Mouse (Mus musculus): ENCODE measurements around the gene Abhd8. TPM values are rescaled to one million over a fixed set of nuclear protein-coding genes. Genes with fewer than 3 reads are reported as not detected.

Gene Abhd8
- total RNA-seq, 1 experiment = 12.2 TPM

- peak; percentile 97 for TF ChIP-seq ZNF384 (IDR thresholded peaks at IDR 0.05; ENCODE audit: low read depth, low read length)
- TF ChIP-seq CHD2 (IDR thresholded peaks at IDR 0.05; ENCODE audit: low read depth, low read length) = no peak
- TF ChIP-seq MAFK (IDR thresholded peaks at IDR 0.05; ENCODE audit: insufficient read depth, low read depth, low read length) = no peak
- no peaks in the 10 kb centered on the region for H3K9me3 ChIP-seq (ENCODE audit: control insufficient read depth, insufficient read depth, low read depth, low read length)
- H3K9ac ChIP-seq (ENCODE audit: insufficient read depth, low read depth, low read length, poor library complexity, severe bottlenecking) = no peak overlapping the region
- no peak for DNase-seq (ENCODE audit: low read depth, low spot score)
- no peak overlapping the region for H3K4me3 ChIP-seq (ENCODE audit: insufficient read depth in 1 of 2, low read depth in 1 of 2, low read length in 2 of 2, poor library complexity in 1 of 2, severe bottlenecking in 1 of 2)
- H3K4me1 ChIP-seq (ENCODE audit: control insufficient read depth in 2 of 2, insufficient read depth in 2 of 2, low read length in 2 of 2, poor library complexity in 1 of 2) = peaks cover 2 to 35% of the 10 kb centered on the region in 2 experiments; a peak in 2 of 4 replicates
- in situ Hi-C loops (cut with MboI; ENCODE audit: low sequenced_read_pairs in 2 of 2, unreplicated experiment in 2 of 2) = no loop called here
- H3K27ac ChIP-seq (ENCODE audit: insufficient read depth, low read depth, low read length, poor library complexity, severe bottlenecking) = peak overlapping the region; percentile 2; the same call in 1 of the 2 replicates
- peaks cover 29% of the 10 kb centered on the region for H3K36me3 ChIP-seq (ENCODE audit: control insufficient read depth, insufficient read depth, low read length, poor library complexity, severe bottlenecking)
These were observed 31.6 kb upstream of the Abhd8 start for GRCm38 (mm10) chr8:71495039-71495438.

GRCm38 (mm10) chr8:71488454-71488853 lies 25.0 kb upstream of the Abhd8 start:
- TF ChIP-seq CHD2 (IDR thresholded peaks at IDR 0.05; ENCODE audit: low read depth, low read length) = peak; percentile 89
- TF ChIP-seq ZNF384 (IDR thresholded peaks at IDR 0.05; ENCODE audit: low read depth, low read length) = 0 out of 2 replicates have a peak, but pooled peaks have one; percentile 30
- no peak for TF ChIP-seq ZC3H11A (IDR thresholded peaks at IDR 0.05; ENCODE audit: borderline replicate concordance, low read depth, low read length)
- TF ChIP-seq HCFC1 (IDR thresholded peaks at IDR 0.05; ENCODE audit: borderline replicate concordance, insufficient read depth, low read length) = peak; percentile 84
- Histone ChIP-seq H3K9ac (ENCODE audit: insufficient read depth, low read depth, low read length, poor library complexity, severe bottlenecking) (peak overlapping the region; percentile 82), H3K36me3 (ENCODE audit: control insufficient read depth, insufficient read depth, low read length, poor library complexity, severe bottlenecking) (peaks cover 31% of the 10 kb centered on the region)

GRCm38 (mm10) chr8:71487691-71488445 lies 24.4 kb upstream of the Abhd8 start, which contains the start of gene Gtpbp3:
Gene Gtpbp3 (plus strand): TSS chr8:71488103.
- Histone ChIP-seq H3K9ac (ENCODE audit: insufficient read depth, low read depth, low read length, poor library complexity, severe bottlenecking) (peak within 1 kb of the TSS; percentile 82), H3K4me3 (ENCODE audit: insufficient read depth in 1 of 2, low read depth in 1 of 2, low read length in 2 of 2, poor library complexity in 1 of 2, severe bottlenecking in 1 of 2) (peak within 1 kb of the TSS; percentile 81 to 93), H3K27ac (ENCODE audit: insufficient read depth, low read depth, low read length, poor library complexity, severe bottlenecking) (peak within 1 kb of the TSS; percentile 75; the same call in 1 of the 2 replicates), H3K36me3 (ENCODE audit: control insufficient read depth, insufficient read depth, low read length, poor library complexity, severe bottlenecking) (peaks cover 30% of the 10 kb centered on the region), H3K4me1 (ENCODE audit: control insufficient read depth in 2 of 2, insufficient read depth in 2 of 2, low read length in 2 of 2, poor library complexity in 1 of 2) (peaks cover 0 to 14% of the 10 kb centered on the region in 2 experiments; a peak in 1 of 4 replicates), H3K9me3 (ENCODE audit: control insufficient read depth, insufficient read depth, low read depth, low read length) (no peaks in the 10 kb centered on the region)
- TF ChIP-seq MAFK (IDR thresholded peaks at IDR 0.05; ENCODE audit: insufficient read depth, low read depth, low read length) = no peak
- no peak for TF ChIP-seq CHD2 (IDR thresholded peaks at IDR 0.05; ENCODE audit: low read depth, low read length)
- TF ChIP-seq HCFC1 (IDR thresholded peaks at IDR 0.05; ENCODE audit: borderline replicate concordance, insufficient read depth, low read length) = no peak
- TF ChIP-seq ZC3H11A (IDR thresholded peaks at IDR 0.05; ENCODE audit: borderline replicate concordance, low read depth, low read length) = no peak
- no peak for TF ChIP-seq ZNF384 (IDR thresholded peaks at IDR 0.05; ENCODE audit: low read depth, low read length)
- DNase-seq (ENCODE audit: low read depth, low spot score) = no peak
- in situ Hi-C loops (cut with MboI; ENCODE audit: low sequenced_read_pairs in 2 of 2, unreplicated experiment in 2 of 2) = no loop called here

More at GRCm38 (mm10) chr8:71488454-71488853, 25.0 kb upstream of the Abhd8 start:
- Histone ChIP-seq H3K9me3 (ENCODE audit: control insufficient read depth, insufficient read depth, low read depth, low read length) (no peaks in the 10 kb centered on the region), H3K4me1 (ENCODE audit: control insufficient read depth in 2 of 2, insufficient read depth in 2 of 2, low read length in 2 of 2, poor library complexity in 1 of 2) (peaks cover 0 to 14% of the 10 kb centered on the region in 2 experiments; a peak in 1 of 4 replicates), H3K4me3 (ENCODE audit: insufficient read depth in 1 of 2, low read depth in 1 of 2, low read length in 2 of 2, poor library complexity in 1 of 2, severe bottlenecking in 1 of 2) (peak overlapping the region; percentile 81 to 93), H3K27ac (ENCODE audit: insufficient read depth, low read depth, low read length, poor library complexity, severe bottlenecking) (0 out of 2 replicates have a peak overlapping the region, but pooled peaks have one; percentile 75)
- in situ Hi-C loops (cut with MboI; ENCODE audit: low sequenced_read_pairs in 2 of 2, unreplicated experiment in 2 of 2) = no loop called here
- DNase-seq (ENCODE audit: low read depth, low spot score) = peak; percentile 96

- TF ChIP-seq HCFC1 (IDR thresholded peaks at IDR 0.05; ENCODE audit: borderline replicate concordance, insufficient read depth, low read length) (no peak), ZNF384 (IDR thresholded peaks at IDR 0.05; ENCODE audit: low read depth, low read length) (no peak), ZC3H11A (IDR thresholded peaks at IDR 0.05; ENCODE audit: borderline replicate concordance, low read depth, low read length) (no peak), MAFK (IDR thresholded peaks at IDR 0.05; ENCODE audit: insufficient read depth, low read depth, low read length) (no peak), CHD2 (IDR thresholded peaks at IDR 0.05; ENCODE audit: low read depth, low read length) (no peak)
- H3K4me3 ChIP-seq (ENCODE audit: insufficient read depth in 1 of 2, low read depth in 1 of 2, low read length in 2 of 2, poor library complexity in 1 of 2, severe bottlenecking in 1 of 2) = no peak overlapping the region
- DNase-seq (ENCODE audit: low read depth, low spot score) = no peak
- H3K36me3 ChIP-seq (ENCODE audit: control insufficient read depth, insufficient read depth, low read length, poor library complexity, severe bottlenecking) = peaks cover 14% of the 10 kb centered on the region
- peaks cover 0 to 15% of the 10 kb centered on the region in 2 experiments; a peak in 1 of 4 replicates for H3K4me1 ChIP-seq (ENCODE audit: control insufficient read depth in 2 of 2, insufficient read depth in 2 of 2, low read length in 2 of 2, poor library complexity in 1 of 2)
- in situ Hi-C loops (cut with MboI; ENCODE audit: low sequenced_read_pairs in 2 of 2, unreplicated experiment in 2 of 2) = no loop called here
- no peak overlapping the region for H3K9ac ChIP-seq (ENCODE audit: insufficient read depth, low read depth, low read length, poor library complexity, severe bottlenecking)
- H3K9me3 ChIP-seq (ENCODE audit: control insufficient read depth, insufficient read depth, low read depth, low read length) = no peaks in the 10 kb centered on the region
- no peak overlapping the region for H3K27ac ChIP-seq (ENCODE audit: insufficient read depth, low read depth, low read length, poor library complexity, severe bottlenecking)
These were observed 22.7 kb upstream of the Abhd8 start for GRCm38 (mm10) chr8:71486136-71486529.
